ENCODE assay signal across 8 mouse cellular contexts in genomic region chr11:119991338-119991678, GRCm38 (mm10). TPM values are rescaled to one million over a fixed set of nuclear protein-coding genes. Genes with fewer than 3 reads are reported as not detected.
DNase-seq lines count a peak whose midpoint lies in the region; ATAC-seq lines count a peak whose summit lies in the region.

No protein-coding gene starts in this region.

- no peaks in the 10 kb centered on the region for H3K9me3 ChIP-seq in embryonic facial prominence, embryonic 13.5 days
- no peaks in the 10 kb centered on the region for H3K9me3 ChIP-seq in limb, embryonic 13.5 days

- peak overlapping the region; percentile 63; the same call in 1 of the 2 replicates for H3K27ac ChIP-seq in embryonic facial prominence, embryonic 13.5 days
- peak overlapping the region; percentile 28; the same call in 1 of the 2 replicates for H3K27ac ChIP-seq in limb, embryonic 13.5 days

- H3K36me3 ChIP-seq in embryonic facial prominence, embryonic 13.5 days: peaks cover 30% of the 10 kb centered on the region
- peaks cover 33% of the 10 kb centered on the region for H3K36me3 ChIP-seq in limb, embryonic 13.5 days

- H3K4me2 ChIP-seq in embryonic facial prominence, embryonic 13.5 days: peak overlapping the region; percentile 44
- H3K4me2 ChIP-seq in limb, embryonic 13.5 days (replicated peaks): peak overlapping the region; percentile 45

- peak; percentile 53 for ATAC-seq in embryonic facial prominence, embryonic 13.5 days (ENCODE audit: insufficient number of reproducible peaks, insufficient read depth, low FRiP score, low TSS enrichment, low read depth)
- peak; percentile 71 for ATAC-seq in limb, embryonic 13.5 days (ENCODE audit: low FRiP score, low read depth)
- peak; percentile 59 for ATAC-seq in monocyte, adult 5-6 weeks (replicated peaks; ENCODE audit: insufficient number of reproducible peaks, low FRiP score, low TSS enrichment, poor library complexity, severe bottlenecking)

- H3K27me3 ChIP-seq in embryonic facial prominence, embryonic 13.5 days: no peaks in the 10 kb centered on the region
- H3K27me3 ChIP-seq in limb, embryonic 13.5 days: no peaks in the 10 kb centered on the region

- no peak overlapping the region for H3K4me3 ChIP-seq in embryonic facial prominence, embryonic 13.5 days
- H3K4me3 ChIP-seq in limb, embryonic 13.5 days: no peak overlapping the region

- H3K4me1 ChIP-seq in embryonic facial prominence, embryonic 13.5 days: peaks cover 36% of the 10 kb centered on the region
- peaks cover 37% of the 10 kb centered on the region for H3K4me1 ChIP-seq in limb, embryonic 13.5 days

- 13% methylated on average over 10 of the region's 10 CpGs for WGBS in embryonic facial prominence, embryonic 13.5 days
- 11% methylated on average over 10 of the region's 10 CpGs for WGBS in limb, embryonic 13.5 days

- H3K9ac ChIP-seq in embryonic facial prominence, embryonic 13.5 days: no peak overlapping the region
- 0 out of 2 replicates have a peak overlapping the region, but pooled peaks have one; percentile 43 for H3K9ac ChIP-seq in limb, embryonic 13.5 days

- DNase-seq in 3134 (ENCODE audit: extremely low read depth, insufficient read length, low spot score): peak; percentile 89
- peak; percentile 95 for DNase-seq in adrenal gland, postnatal 14 days
- DNase-seq in heart, adult 8-10 months (ENCODE audit: low spot score): peak; percentile 86
- peak; percentile 73 to 84 for DNase-seq in kidney, adult 8-10 months
- peak; percentile 73 to 74 for DNase-seq in spleen, postnatal 36 days (ENCODE audit: low spot score in 2 of 2)

RNA-seq across cellular contexts. Expression of gene Baiap2, which starts 48.7 kb away (rescaled TPM):
- 20.8 TPM in 2 replicates for total RNA-seq in adrenal gland, postnatal 14 days (2021)
- 17.5 and 20.0 TPM in 2 replicates for polyA plus RNA-seq in embryonic facial prominence, embryonic 13.5 days (2015; fragmentation: Nextera tagmentation; extraction: Ambion mirVana)
- total RNA-seq in heart, adult 8-10 months (2022): 10 to 100 TPM in 1 of 4 experiments, 1 to 10 TPM in 3; 4.8 to 10.0 (median 5.8) TPM
- polyA plus RNA-seq in limb, embryonic 13.5 days (2015; fragmentation: Nextera tagmentation; extraction: Ambion mirVana): 16.6 and 16.8 TPM in 2 replicates
- total RNA-seq in monocyte, adult 5-6 weeks (2017): 3.5 to 13.2 TPM (median 10.2 TPM) in 3 replicates

RNA-seq across cellular contexts. Expression of gene Aatk, which starts 55.7 kb away (rescaled TPM):
- 13.7 and 15.7 TPM in 2 replicates for total RNA-seq in adrenal gland, postnatal 14 days (2021)
- polyA plus RNA-seq in embryonic facial prominence, embryonic 13.5 days (2015; fragmentation: Nextera tagmentation; extraction: Ambion mirVana): 3.6 and 3.7 TPM in 2 replicates
- 1 to 10 TPM; 3.1 to 6.2 (median 4.7) TPM for total RNA-seq in heart, adult 8-10 months (2022)
- 5.2 and 6.1 TPM in 2 replicates for polyA plus RNA-seq in limb, embryonic 13.5 days (2015; fragmentation: Nextera tagmentation; extraction: Ambion mirVana)
- 0.21 to 0.29 TPM (median 0.29 TPM) in 3 replicates for total RNA-seq in monocyte, adult 5-6 weeks (2017)
